12 mouse cellular contexts compared by ENCODE assay signal in the genomic region with DNA sequence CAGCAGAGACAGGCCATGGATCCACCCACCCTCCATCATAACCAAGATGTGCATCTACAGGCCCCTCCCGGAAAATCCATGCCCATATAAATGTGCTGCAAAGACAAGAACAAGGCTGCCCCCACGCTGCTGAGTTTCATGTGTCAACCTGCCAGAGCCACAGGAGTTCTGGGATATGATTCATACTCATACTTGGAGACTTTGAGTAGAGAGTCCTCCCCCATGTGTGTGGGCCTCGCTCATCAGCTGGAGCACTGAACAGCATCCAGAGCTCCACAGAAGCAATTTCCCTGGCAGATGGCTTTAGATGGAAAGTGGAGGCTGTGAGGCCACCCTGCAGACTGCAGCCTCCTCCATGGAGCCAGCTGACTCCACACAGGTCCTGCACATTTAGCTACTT. TPM values are rescaled to one million over a fixed set of nuclear protein-coding genes. Genes with fewer than 3 reads are reported as not detected.
DNase-seq lines count a peak whose midpoint lies in the region; ATAC-seq lines count a peak whose summit lies in the region.
"Had no signal": no experiment of that assay in that cellular context is flagged by ENCODE, and none has a peak within 500 bp of the region (broad histone marks: within the 10 kb centered on the region; RNA-seq: fewer than 3 reads in every experiment).

No protein-coding gene starts in this region.

- H3K36me3 ChIP-seq in stomach, embryonic 16.5 days (ENCODE audit: control insufficient read depth, insufficient read depth, low read length), result no peaks in the 10 kb centered on the region
- H3K36me3 ChIP-seq: liver, embryonic 13.5 days; neural tube, embryonic 13.5 days had no signal

- 49% methylated on average over 3 of the region's 3 CpGs for WGBS in stomach, embryonic 16.5 days

- H3K27ac ChIP-seq in stomach, embryonic 16.5 days (ENCODE audit: low read length), result peak overlapping the region; percentile 84; the same call in 1 of the 2 replicates
- H3K27ac ChIP-seq: liver, embryonic 13.5 days; neural tube, embryonic 13.5 days had no signal

- H3K4me1 ChIP-seq in stomach, embryonic 16.5 days (ENCODE audit: control insufficient read depth, insufficient read depth, low read length), result peaks cover 40% of the 10 kb centered on the region
- H3K4me1 ChIP-seq: liver, embryonic 13.5 days had no signal

- H3K4me3 ChIP-seq in stomach, embryonic 16.5 days (replicated peaks; ENCODE audit: low read length), result no peak overlapping the region
- H3K4me3 ChIP-seq: liver, embryonic 13.5 days; neural tube, embryonic 13.5 days had no signal

- no peaks in the 10 kb centered on the region for H3K27me3 ChIP-seq in stomach, embryonic 16.5 days (ENCODE audit: control insufficient read depth, insufficient read depth, low read length)
- H3K27me3 ChIP-seq: liver, embryonic 13.5 days; neural tube, embryonic 13.5 days; Patski had no signal

- ATAC-seq in stomach, embryonic 16.5 days (ENCODE audit: insufficient read depth, low FRiP score), result peak; percentile 31; the same call in 1 of the 2 replicates
- ATAC-seq: Patski had no signal

- H3K9me3 ChIP-seq in stomach, embryonic 16.5 days (replicated peaks; ENCODE audit: control insufficient read depth, low read length), result no peaks in the 10 kb centered on the region
- H3K9me3 ChIP-seq: liver, embryonic 13.5 days had no signal

- no peak overlapping the region for H3K4me2 ChIP-seq in stomach, embryonic 16.5 days (ENCODE audit: low read depth, low read length)
- H3K4me2 ChIP-seq: liver, embryonic 13.5 days; neural tube, embryonic 13.5 days had no signal

- DNase-seq in right cerebral cortex, adult 18-20 months, result peak; percentile 95
- no peak for DNase-seq in right cerebral cortex, postnatal 4 days
- peak; percentile 49 to 63 for DNase-seq in frontal cortex, postnatal 25 days (ENCODE audit: low spot score in 2 of 2)
- DNase-seq in layer of hippocampus, postnatal 14 days (ENCODE audit: low spot score in 2 of 2), result peak; percentile 51 to 81
- DNase-seq in embryo, embryonic 10.5 days (ENCODE audit: low spot score), result no peak
- no peak for DNase-seq in kidney, postnatal 14 days
- no peak for DNase-seq in adrenal gland, postnatal 36 days
- DNase-seq: liver, embryonic 13.5 days had no signal

- no peak overlapping the region for H3K9ac ChIP-seq in stomach, embryonic 16.5 days (ENCODE audit: low read length)
- H3K9ac ChIP-seq: liver, embryonic 13.5 days; neural tube, embryonic 13.5 days had no signal

RNA-seq across cellular contexts. Expression of gene 1810010D01Rik, which starts 10.9 kb away (rescaled TPM):
- total RNA-seq in layer of hippocampus, postnatal 14 days (2021), result not detected
- 1.5 and 2.2 TPM in 2 replicates for polyA plus RNA-seq in stomach, embryonic 16.5 days (2015; fragmentation: Nextera tagmentation; extraction: Ambion mirVana)
- total RNA-seq in adrenal gland, postnatal 36 days (2021), result under 1 TPM in 1 of 2 experiments, not detected in 1; 0.66 TPM
- total RNA-seq: hematopoietic stem cell, adult 5-6 weeks had no signal
- polyA plus RNA-seq: neural tube, embryonic 13.5 days; Patski had no signal

Comparison
In these comparisons a context has a peak if more than half of its experiments do, and no peak if none do; other contexts are left out.
1. DNase-seq: peak in right cerebral cortex, adult 18-20 months (single experiment), frontal cortex, postnatal 25 days (2 of 2) and layer of hippocampus, postnatal 14 days (2 of 2); none in right cerebral cortex, postnatal 4 days (single experiment), embryo, embryonic 10.5 days (single experiment), kidney, postnatal 14 days (single experiment) and adrenal gland, postnatal 36 days (0 of 2).